18 mouse cellular contexts compared by ENCODE assay signal in genomic region chr9:83537510-83537909, GRCm38 (mm10). TPM values are rescaled to one million over a fixed set of nuclear protein-coding genes. Genes with fewer than 3 reads are reported as not detected.
DNase-seq lines count a peak whose midpoint lies in the region; ATAC-seq and TF ChIP-seq lines count a peak whose summit lies in the region.
"Had no signal": no experiment of that assay in that cellular context is flagged by ENCODE, and none has a peak within 500 bp of the region (broad histone marks: within the 10 kb centered on the region; RNA-seq: fewer than 3 reads in every experiment).

No protein-coding gene starts in this region.

- DNase-seq in heart, postnatal 25 days (ENCODE audit: low spot score) = no peak
- no peak for DNase-seq in liver, postnatal 0 days
- DNase-seq in liver = no peak
- DNase-seq in ovary, postnatal 10 days (ENCODE audit: low spot score) = no peak
- DNase-seq: cerebellum, adult 9-11 months; gastrocnemius, adult 2 months; lung, adult 2 months had no signal

- no peaks in the 10 kb centered on the region for H3K36me3 ChIP-seq in forebrain, embryonic 13.5 days (ENCODE audit: poor library complexity, severe bottlenecking)
- H3K36me3 ChIP-seq in forebrain, embryonic 12.5 days (replicated peaks) = no peaks in the 10 kb centered on the region
- no peaks in the 10 kb centered on the region for H3K36me3 ChIP-seq in heart, embryonic 14.5 days (ENCODE audit: control insufficient read depth, insufficient read depth, low read length)
- no peaks in the 10 kb centered on the region for H3K36me3 ChIP-seq in liver, postnatal 0 days (replicated peaks; ENCODE audit: insufficient read depth, low read length)
- H3K36me3 ChIP-seq in forebrain, embryonic 16.5 days (ENCODE audit: control insufficient read depth, insufficient read depth) = no peaks in the 10 kb centered on the region
- H3K36me3 ChIP-seq: embryonic facial prominence, embryonic 13.5 days; G1E; kidney, embryonic 15.5 days; neural tube, embryonic 12.5 days had no signal

- H3K4me3 ChIP-seq in forebrain, embryonic 13.5 days = no peak overlapping the region
- H3K4me3 ChIP-seq in forebrain, embryonic 12.5 days (replicated peaks) = no peak overlapping the region
- H3K4me3 ChIP-seq in heart, embryonic 14.5 days (ENCODE audit: control insufficient read depth in 1 of 2, insufficient read depth in 1 of 2, low read depth in 1 of 2, low read length in 2 of 2) = no peak overlapping the region
- H3K4me3 ChIP-seq in liver, postnatal 0 days (ENCODE audit: low read depth, low read length) = no peak overlapping the region
- no peak overlapping the region for H3K4me3 ChIP-seq in forebrain, embryonic 16.5 days (replicated peaks; ENCODE audit: low read length)
- H3K4me3 ChIP-seq: embryonic facial prominence, embryonic 13.5 days; gastrocnemius, adult 2 months; kidney, embryonic 15.5 days; neural tube, embryonic 12.5 days had no signal

- peaks cover 7% of the 10 kb centered on the region for H3K4me1 ChIP-seq in forebrain, embryonic 13.5 days
- peaks cover 6% of the 10 kb centered on the region; the same call in 1 of the 2 replicates for H3K4me1 ChIP-seq in forebrain, embryonic 12.5 days
- peaks cover 23 to 35% of the 10 kb centered on the region in 2 experiments for H3K4me1 ChIP-seq in heart, embryonic 14.5 days (ENCODE audit: control insufficient read depth in 2 of 2, insufficient read depth in 2 of 2, low read length in 2 of 2)
- H3K4me1 ChIP-seq in liver, postnatal 0 days (ENCODE audit: insufficient read depth) = peaks cover 11% of the 10 kb centered on the region; the same call in 1 of the 2 replicates
- H3K4me1 ChIP-seq in forebrain, embryonic 16.5 days (replicated peaks; ENCODE audit: control insufficient read depth, insufficient read depth, low read length) = peaks cover 10% of the 10 kb centered on the region
- H3K4me1 ChIP-seq: neural tube, embryonic 12.5 days had no signal

- no peaks in the 10 kb centered on the region for H3K9me3 ChIP-seq in forebrain, embryonic 13.5 days (replicated peaks)
- H3K9me3 ChIP-seq in forebrain, embryonic 12.5 days = no peaks in the 10 kb centered on the region
- H3K9me3 ChIP-seq in heart, embryonic 14.5 days (ENCODE audit: control insufficient read depth, low read length) = no peaks in the 10 kb centered on the region
- H3K9me3 ChIP-seq in liver, postnatal 0 days (ENCODE audit: low read length) = no peaks in the 10 kb centered on the region
- no peaks in the 10 kb centered on the region for H3K9me3 ChIP-seq in forebrain, embryonic 16.5 days (ENCODE audit: control insufficient read depth, low read length)
- H3K9me3 ChIP-seq: embryonic facial prominence, embryonic 13.5 days; G1E; kidney, embryonic 15.5 days; neural tube, embryonic 12.5 days had no signal

- WGBS in forebrain, embryonic 13.5 days = 62% methylated on average over 2 of the region's 2 CpGs
- 63% methylated on average over 2 of the region's 2 CpGs for whole genome bisulfite sequencing in forebrain, embryonic 12.5 days
- 12% methylated on average over 2 of the region's 2 CpGs for WGBS in heart, embryonic 14.5 days
- WGBS in liver, postnatal 0 days (ENCODE audit: insufficient replicate concordance) = 44% methylated on average over 2 of the region's 2 CpGs
- 31% methylated on average over 2 of the region's 2 CpGs for WGBS in forebrain, embryonic 16.5 days

- peak overlapping the region; percentile 64 for H3K27ac ChIP-seq in forebrain, embryonic 13.5 days
- no peak overlapping the region for H3K27ac ChIP-seq in forebrain, embryonic 12.5 days
- peak overlapping the region; percentile 43 to 45; a peak in 3 of 4 replicates for H3K27ac ChIP-seq in heart, embryonic 14.5 days (replicated peaks in 1 of 2; ENCODE audit: control insufficient read depth in 1 of 2, insufficient read depth in 1 of 2, low read depth in 2 of 2, low read length in 2 of 2)
- H3K27ac ChIP-seq in liver, postnatal 0 days (ENCODE audit: low read depth) = peak overlapping the region; percentile 30; the same call in 1 of the 2 replicates
- peak overlapping the region; percentile 69 for H3K27ac ChIP-seq in forebrain, embryonic 16.5 days (ENCODE audit: low read length)
- H3K27ac ChIP-seq: embryonic facial prominence, embryonic 13.5 days; gastrocnemius, adult 2 months; kidney, embryonic 15.5 days; neural tube, embryonic 12.5 days; stomach, postnatal 0 days had no signal

- no peak for TF ChIP-seq CTCF in liver, postnatal 0 days (IDR thresholded peaks at IDR 0.05; ENCODE audit: low read depth)

- TF ChIP-seq EP300 in liver, postnatal 0 days (IDR thresholded peaks at IDR 0.05; ENCODE audit: low read depth) = no peak

- H3K4me2 ChIP-seq in forebrain, embryonic 13.5 days = no peak overlapping the region
- no peak overlapping the region for H3K4me2 ChIP-seq in forebrain, embryonic 12.5 days
- H3K4me2 ChIP-seq in heart, embryonic 14.5 days (ENCODE audit: low read length) = peak overlapping the region; percentile 23; the same call in 1 of the 2 replicates
- H3K4me2 ChIP-seq in liver, postnatal 0 days (ENCODE audit: low read depth, low read length) = no peak overlapping the region
- no peak overlapping the region for H3K4me2 ChIP-seq in forebrain, embryonic 16.5 days (ENCODE audit: low read length)
- H3K4me2 ChIP-seq: embryonic facial prominence, embryonic 13.5 days; kidney, embryonic 15.5 days; neural tube, embryonic 12.5 days had no signal

- ATAC-seq in forebrain, embryonic 13.5 days = no peak; the same call in 1 of the 2 replicates
- ATAC-seq in forebrain, embryonic 12.5 days (ENCODE audit: low FRiP score) = no peak
- no peak for ATAC-seq in heart, embryonic 14.5 days (ENCODE audit: insufficient number of reproducible peaks, insufficient read depth, low FRiP score, low read depth)
- no peak for ATAC-seq in liver, postnatal 0 days
- 0 out of 2 replicates have a peak, but pooled peaks have one; percentile 43 for ATAC-seq in forebrain, embryonic 16.5 days
- ATAC-seq: CD4-positive, CD25-positive, alpha-beta regulatory T cell, adult 4 months had no signal

- intact Hi-C loops in heart, postnatal 25 days (cut with DNase I) = no loop called here

- H3K9ac ChIP-seq in forebrain, embryonic 13.5 days = no peak overlapping the region
- no peak overlapping the region for H3K9ac ChIP-seq in forebrain, embryonic 12.5 days
- 0 out of 2 replicates have a peak overlapping the region, but pooled peaks have one; percentile 30 for H3K9ac ChIP-seq in heart, embryonic 14.5 days (ENCODE audit: low read length)
- no peak overlapping the region for H3K9ac ChIP-seq in liver, postnatal 0 days (replicated peaks)
- H3K9ac ChIP-seq in forebrain, embryonic 16.5 days (replicated peaks; ENCODE audit: low read depth, low read length) = no peak overlapping the region
- H3K9ac ChIP-seq: embryonic facial prominence, embryonic 13.5 days; kidney, embryonic 15.5 days; neural tube, embryonic 12.5 days had no signal

- no peaks in the 10 kb centered on the region for H3K27me3 ChIP-seq in forebrain, embryonic 13.5 days
- no peaks in the 10 kb centered on the region for H3K27me3 ChIP-seq in forebrain, embryonic 12.5 days
- no peaks in the 10 kb centered on the region for H3K27me3 ChIP-seq in heart, embryonic 14.5 days (ENCODE audit: control insufficient read depth, insufficient read depth, low read length)
- no peaks in the 10 kb centered on the region for H3K27me3 ChIP-seq in liver, postnatal 0 days (ENCODE audit: insufficient read depth, low read length)
- H3K27me3 ChIP-seq in forebrain, embryonic 16.5 days (replicated peaks; ENCODE audit: control insufficient read depth, insufficient read depth, low read length) = no peaks in the 10 kb centered on the region
- H3K27me3 ChIP-seq: embryonic facial prominence, embryonic 13.5 days; kidney, embryonic 15.5 days; neural tube, embryonic 12.5 days had no signal

RNA-seq across cellular contexts. Expression of gene Sh3bgrl2, which starts 10.6 kb away (rescaled TPM):
- 12.7 and 16.9 TPM in 2 replicates for polyA plus RNA-seq in forebrain, embryonic 13.5 days (2015; fragmentation: Nextera tagmentation; extraction: Ambion mirVana)
- 9.9 and 11.3 TPM in 2 replicates for polyA plus RNA-seq in forebrain, embryonic 12.5 days (2016; fragmentation: Nextera tagmentation; extraction: Ambion mirVana)
- 13.9 and 14.2 TPM in 2 replicates for polyA plus RNA-seq in heart, embryonic 14.5 days (2014; fragmentation: Nextera tagmentation; extraction: Ambion mirVana)
- 1 to 10 TPM; 3.9 to 4.8 TPM for total RNA-seq in heart, postnatal 25 days (2021)
- polyA plus RNA-seq in liver, postnatal 0 days (2015; fragmentation: Nextera tagmentation; extraction: Ambion mirVana) = 21.2 and 22.2 TPM in 2 replicates
- 19.4 and 21.5 TPM in 2 replicates for polyA plus RNA-seq in forebrain, embryonic 16.5 days (2015; fragmentation: Nextera tagmentation; extraction: Ambion mirVana)
- total RNA-seq: granulocyte monocyte progenitor cell, adult 5-6 weeks had no signal
- polyA plus RNA-seq: G1E had no signal
